Mouse (Mus musculus): ENCODE measurements at regions not wholly inside any gene's neighbourhood (a gene's known extent, or its start where the extent isn't known, plus 50 kb on each side); places are given as distances from the start of the nearest gene placed in this dataset.

DNA sequence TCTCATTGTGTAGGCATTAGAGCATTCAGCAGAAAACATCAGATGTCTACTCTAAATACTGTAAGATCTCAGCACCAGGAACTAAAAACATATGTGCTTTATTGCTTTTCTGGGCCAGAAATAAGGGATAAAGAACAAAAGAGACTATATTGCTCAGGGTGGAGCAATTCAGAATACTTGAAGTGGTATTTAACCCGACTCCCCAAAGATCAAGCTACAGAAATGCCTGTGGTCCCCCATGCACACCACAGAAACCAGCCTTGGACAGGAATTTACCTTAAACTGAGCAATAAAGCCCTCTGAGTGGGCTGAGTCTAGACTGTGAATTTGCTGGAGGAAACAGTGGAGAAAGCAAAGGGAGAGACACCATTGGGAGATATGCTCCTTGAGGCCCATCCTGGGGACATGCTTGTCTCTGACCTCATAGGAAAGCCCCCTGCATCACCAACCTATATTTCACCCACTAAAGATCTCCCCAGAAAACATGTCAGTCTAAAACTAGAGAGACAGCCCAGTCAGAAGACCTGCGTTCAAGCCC, 197.3 kb upstream of the 4930412O13Rik start:
- DNase-seq (ENCODE audit: low read depth): no peak

DNA sequence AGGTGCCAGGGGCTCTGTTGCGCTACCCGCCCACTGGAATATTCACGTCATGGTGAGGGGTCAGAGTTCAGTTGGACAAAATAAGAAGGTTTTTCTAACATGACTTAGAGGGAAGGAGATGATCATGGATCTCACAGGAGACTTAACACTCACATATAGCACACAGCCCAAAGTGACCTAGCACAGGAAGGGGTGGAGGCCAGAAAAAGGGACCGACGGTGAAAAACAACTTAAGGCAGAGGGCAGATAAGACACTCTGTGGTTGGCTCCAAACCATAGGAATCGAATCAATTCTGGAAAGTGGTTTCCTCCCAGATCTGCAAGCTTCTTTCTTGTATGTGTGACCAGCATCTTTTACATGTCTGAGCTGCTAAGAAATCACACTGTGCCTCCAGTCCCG, 192.9 kb upstream of the 4930412O13Rik start:
- no peak for DNase-seq (ENCODE audit: low read depth)

DNA sequence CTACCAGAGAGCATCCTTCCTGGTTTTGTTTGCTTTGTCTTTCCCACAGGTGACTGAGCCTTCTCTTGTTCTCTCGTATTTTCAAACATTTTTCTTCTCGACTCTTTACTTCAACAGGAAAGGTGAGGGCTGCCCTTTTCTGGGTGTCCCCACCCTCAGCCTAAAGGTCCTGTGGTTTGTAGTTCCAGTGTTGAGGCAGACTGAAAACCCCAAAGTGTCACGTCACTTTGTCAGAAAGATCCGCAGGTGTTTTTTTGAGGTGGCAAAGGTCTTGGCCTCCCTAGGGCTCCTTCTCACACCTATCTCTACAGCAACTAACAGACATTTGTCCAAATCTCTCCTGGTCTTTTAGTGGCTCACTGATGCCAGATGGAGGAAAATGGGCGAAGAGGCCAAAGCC, 191.5 kb upstream of the 4930412O13Rik start:
- DNase-seq (ENCODE audit: low read depth): no peak

DNA sequence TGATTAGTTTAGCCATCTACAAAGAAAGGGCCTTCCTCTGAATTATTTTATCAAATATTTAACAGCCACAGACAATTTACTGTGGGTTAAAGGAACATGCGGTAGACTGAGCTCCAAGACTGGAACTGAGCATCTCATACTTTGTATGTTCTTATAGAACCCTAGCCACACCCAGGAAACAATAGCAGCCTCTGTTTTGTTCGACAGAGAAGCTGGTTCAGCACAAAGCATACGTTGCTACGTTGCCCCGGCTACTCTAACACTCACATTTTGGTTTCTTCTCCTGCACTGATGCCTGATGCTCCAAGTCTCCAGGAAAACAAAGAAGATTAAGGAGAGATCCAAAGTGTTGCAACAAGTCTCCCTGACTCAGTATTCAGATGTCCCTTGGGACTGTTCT, 189.5 kb upstream of the 4930412O13Rik start:
- DNase-seq (ENCODE audit: low read depth): no peak

DNA sequence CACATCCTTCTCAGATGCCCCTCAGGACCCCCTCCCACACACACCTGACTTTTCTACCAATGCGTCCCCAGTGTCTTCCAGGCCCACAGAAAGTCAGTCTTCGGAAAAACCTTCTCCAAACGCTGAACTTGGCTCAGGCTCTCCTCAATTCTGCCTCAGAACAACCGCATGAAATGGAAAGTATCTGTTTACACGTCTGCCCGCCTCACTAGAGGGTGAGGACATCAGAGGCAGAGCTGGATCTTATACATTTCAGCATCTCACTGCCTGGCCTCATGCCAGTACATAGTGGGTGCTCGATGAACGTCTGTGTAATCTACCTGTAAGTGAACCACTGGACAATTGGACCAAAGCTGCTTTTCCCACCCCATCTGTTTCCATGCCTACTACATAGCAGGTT, 189.1 kb upstream of the 4930412O13Rik start:
- peak; percentile 4 for DNase-seq (ENCODE audit: low read depth)

DNA sequence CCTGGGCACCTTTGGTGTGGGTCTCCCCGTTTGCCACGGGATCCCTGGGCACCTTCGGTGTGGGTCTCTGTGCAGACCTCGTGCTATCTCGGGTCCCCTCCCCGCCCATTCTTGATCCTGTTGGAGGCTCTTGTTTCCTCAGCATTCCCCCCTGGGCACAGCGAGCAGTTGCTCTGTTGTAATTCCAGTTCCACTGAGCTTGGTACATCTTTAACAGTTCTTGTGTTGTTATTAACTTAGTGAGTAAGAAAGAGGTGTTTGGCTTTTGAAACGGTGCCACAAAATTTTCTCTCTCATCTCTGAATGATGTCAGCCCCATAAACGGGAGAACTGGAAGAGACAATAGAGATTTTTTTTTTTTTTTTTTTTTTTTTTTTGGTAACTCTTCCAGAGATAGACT, 187.7 kb upstream of the 4930412O13Rik start:
- no peak for DNase-seq (ENCODE audit: low read depth)

DNA sequence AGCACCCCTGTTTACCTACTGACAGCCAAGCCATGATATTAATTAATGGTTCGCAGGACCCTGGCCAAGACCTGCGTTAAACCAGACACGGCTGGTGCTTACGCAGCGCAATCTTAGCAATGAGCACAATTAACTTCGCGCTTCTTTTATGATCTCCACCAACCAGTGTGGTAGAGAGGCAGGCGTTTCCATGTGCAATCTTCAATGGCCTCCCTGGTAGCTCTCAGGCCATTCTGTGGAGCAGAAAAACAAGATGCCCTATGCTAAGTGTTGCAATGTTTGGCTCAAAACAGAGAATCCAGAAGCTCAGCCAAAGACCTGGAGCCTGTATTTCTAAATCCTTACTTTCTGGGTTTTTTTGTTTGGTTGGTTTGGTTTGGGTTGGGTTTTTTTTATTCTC, 186.9 kb upstream of the 4930412O13Rik start:
- no peak for DNase-seq (ENCODE audit: low read depth)

DNA sequence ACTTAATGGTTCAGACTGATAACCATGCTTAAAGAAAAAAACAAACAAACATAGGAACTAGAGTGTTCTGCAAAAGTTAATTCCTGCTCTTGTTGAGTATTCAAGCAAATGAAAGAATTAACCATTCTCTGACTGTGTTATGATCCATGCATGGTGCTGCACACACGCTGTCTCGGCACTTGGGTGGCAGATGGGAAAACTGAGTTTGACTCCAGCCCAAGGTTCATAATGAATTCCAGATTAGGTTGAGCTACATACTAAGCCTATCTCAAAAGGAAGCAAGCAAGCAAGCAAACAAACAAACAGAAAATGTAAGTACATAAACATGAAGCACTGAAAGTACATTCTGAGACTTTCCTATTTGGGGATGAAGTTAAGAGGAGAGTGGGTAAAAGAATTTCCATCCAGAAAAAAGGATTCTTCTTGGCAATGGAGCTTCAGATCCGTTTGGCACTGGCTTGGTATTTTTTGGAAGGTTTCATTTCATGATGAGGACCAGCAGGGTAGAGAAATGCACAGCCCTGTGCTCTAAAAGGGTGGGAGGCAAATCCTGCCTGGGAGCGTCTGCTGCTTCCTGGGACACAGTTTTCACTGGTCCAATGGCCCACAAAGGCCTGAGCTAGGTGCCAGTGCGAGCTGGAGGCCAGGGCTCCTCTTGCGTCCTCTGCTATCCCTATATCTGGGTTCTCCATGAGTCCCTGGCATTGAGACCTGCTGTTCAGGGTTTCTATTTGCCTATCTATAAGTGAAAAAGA, 183.3 kb upstream of the 4930412O13Rik start:
- no peak for DNase-seq (ENCODE audit: low read depth)

DNA sequence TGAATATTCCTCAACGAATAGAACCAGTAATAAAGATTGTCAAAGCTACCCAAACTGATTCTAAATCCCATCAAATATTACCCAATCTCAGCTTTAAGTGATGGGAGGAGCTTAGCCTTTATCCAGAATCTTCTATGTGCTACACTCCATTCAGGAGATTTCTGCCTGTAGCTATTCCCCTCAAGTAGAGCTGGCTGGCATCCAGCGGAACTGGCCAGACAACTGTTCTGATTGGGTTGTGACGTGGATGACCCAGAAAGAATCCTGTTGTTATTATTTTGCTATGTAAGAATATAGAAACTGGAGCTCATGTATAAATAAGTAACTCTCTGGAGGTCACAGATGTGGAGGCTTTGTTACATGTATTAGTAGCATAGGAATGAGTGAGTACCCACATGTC, 176.8 kb upstream of the 4930412O13Rik start:
- DNase-seq (ENCODE audit: low read depth): peak; percentile 31

DNA sequence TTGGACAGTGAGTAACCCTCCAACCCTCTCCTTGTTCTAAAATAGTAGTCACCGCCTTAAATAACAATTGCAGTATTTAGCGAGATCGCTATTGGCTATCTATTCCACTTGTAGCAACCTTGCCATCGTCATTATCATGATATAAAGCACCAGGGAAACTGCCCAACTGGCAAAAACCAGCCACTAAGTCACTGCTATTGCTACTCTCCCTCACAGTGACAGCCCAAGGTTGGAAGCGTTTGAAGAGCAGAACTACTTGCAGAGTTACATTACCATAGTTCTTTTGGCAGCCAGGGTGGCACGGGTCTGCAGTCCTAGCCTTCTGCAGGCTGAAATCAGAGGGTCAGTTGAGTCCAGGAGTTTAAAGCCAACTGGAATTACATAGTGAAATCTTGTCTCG, 171.6 kb upstream of the 4930412O13Rik start:
- no peak for DNase-seq (ENCODE audit: low read depth)

DNA sequence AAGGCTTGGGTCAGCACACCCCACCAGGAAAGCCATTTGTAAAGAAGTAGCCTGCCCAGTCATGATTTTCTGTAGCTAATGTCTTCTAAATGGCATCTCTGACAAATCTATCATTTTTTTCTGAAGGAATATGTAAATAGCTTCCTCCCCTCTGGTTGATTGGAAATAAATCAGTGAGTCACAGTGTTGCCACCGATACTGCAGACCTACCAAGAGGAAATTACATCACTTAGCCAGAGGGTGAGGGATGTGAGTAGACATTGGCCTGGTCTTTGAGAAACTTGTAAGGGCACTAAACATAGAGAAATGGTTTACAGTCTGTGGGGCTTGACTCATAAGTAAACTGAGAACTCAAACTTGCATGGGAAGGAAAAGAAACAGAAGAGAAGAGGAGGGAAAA, 163.1 kb upstream of the 4930412O13Rik start:
- peak; percentile 15 for DNase-seq (ENCODE audit: low read depth)

DNA sequence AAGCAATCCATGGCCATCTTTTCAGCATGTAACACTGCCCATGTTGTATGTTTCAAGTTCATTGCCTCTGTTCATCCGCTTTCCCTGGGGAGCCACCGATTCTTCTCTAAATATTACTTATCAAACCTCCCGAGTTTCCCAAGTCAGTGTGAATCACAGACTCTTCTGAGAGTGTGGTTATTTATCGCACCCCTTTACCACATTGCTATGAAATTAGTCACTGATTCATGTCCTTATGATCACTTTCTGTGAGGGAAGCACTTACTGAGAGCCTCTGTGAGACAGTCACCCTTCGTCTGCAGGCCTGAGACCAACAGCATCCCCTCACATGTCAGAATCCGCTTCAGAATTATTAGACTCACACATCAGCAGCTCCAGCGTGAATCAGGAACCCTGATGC, 147.8 kb upstream of the 4930412O13Rik start:
- peak; percentile 51 for DNase-seq (ENCODE audit: low read depth)

DNA sequence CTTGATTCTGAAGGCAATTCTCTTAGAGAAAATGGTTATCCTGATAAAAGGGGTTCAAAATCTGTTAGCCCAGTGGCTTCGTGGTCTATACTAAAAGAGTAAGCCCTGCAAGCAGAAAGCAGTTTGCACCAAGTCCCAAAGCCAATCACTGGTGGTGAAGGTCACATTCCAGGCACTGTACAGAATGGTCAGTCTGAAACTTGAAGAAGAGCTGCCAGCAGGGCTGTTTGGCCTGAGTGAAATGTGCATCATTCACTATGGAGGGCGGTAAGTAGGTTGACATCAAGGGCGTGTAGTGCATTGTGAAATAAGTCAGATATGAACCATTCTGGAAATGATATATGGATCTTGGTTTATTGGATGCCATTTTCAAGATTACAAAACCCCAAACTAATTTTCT, 136.9 kb upstream of the 4930412O13Rik start:
- peak; percentile 11 for DNase-seq (ENCODE audit: low read depth)

DNA sequence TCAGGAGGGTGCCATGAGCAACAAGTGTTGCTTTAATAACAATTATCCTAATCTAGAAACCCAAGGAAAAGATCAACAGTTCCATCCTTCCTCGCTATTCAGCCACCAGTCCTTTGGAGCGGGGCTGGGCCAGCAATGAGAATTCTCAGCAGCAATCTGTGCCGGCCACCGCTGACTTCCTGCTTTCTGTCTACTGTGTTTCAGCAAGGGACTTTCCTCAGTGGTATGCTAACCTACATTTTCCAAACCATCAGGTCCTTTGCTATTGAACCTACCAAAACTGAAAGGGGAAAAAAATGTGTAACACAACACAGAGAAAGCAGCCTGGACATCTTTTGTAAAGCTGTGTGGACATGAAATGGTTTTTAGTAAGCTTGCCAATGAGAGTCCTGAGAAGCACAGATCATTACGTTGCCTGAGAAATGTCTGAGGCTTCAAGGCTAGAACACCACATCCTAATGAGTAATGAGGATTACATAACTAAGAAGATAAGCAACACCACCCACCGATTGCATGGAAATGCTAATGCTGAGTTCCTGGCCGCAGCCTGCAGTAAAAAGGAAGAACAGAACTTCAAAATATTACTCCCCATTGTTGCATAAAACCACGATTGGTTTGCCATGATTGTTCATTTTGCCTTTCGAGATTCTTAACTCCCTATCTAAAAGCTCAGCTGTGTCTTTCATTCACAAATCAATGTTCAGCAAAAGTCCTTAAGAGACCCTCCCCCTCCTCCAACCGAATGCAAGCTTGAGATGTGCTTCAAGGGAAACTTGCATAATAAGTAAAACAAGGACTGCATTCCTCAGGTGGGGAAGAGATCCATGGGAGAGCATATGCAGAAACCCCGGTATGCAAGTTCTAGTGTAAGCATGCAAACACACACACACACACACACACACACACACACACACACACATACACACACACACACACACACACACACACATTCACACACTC, 130.9 kb upstream of the 4930412O13Rik start:
- DNase-seq (ENCODE audit: low read depth): no peak

DNA sequence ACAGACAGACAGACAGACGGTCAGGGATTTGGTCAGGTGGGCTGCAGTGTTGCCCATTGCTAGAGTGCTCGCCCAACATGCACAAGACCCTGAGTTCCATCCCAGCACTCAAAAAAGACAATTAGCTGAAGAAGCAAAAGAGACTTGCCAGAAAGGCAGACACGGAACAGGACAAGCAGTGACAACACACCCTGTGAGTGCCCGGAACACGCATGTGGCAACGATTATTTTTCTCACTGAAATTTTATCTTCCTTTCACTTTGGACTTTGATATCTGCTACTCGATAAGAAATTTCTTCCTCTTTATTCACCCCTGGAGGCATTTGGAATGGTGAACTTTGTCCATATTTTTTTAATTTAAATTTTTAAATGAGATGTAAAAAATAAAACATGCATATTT, 127.4 kb upstream of the 4930412O13Rik start:
- no peak for DNase-seq (ENCODE audit: low read depth)

DNA sequence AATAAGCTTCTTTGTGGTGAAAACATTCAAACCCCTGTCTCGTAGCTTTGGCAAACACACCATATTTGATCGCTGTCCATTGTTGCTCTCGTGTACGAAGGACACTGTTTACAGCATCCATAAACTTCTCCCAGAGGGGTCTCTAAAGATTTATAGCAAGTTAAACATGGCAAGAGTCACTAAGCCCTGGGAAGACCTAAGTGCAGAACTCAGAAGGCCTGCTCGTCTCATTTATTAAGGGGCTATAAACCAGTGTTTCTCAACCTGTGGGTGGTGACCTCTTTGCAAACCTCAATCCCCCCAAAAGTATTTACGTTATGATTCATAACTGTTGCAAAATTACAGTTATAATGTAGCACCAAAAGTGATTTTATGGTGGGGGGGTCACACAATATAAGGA, 126.9 kb upstream of the 4930412O13Rik start:
- DNase-seq (ENCODE audit: low read depth): no peak

DNA sequence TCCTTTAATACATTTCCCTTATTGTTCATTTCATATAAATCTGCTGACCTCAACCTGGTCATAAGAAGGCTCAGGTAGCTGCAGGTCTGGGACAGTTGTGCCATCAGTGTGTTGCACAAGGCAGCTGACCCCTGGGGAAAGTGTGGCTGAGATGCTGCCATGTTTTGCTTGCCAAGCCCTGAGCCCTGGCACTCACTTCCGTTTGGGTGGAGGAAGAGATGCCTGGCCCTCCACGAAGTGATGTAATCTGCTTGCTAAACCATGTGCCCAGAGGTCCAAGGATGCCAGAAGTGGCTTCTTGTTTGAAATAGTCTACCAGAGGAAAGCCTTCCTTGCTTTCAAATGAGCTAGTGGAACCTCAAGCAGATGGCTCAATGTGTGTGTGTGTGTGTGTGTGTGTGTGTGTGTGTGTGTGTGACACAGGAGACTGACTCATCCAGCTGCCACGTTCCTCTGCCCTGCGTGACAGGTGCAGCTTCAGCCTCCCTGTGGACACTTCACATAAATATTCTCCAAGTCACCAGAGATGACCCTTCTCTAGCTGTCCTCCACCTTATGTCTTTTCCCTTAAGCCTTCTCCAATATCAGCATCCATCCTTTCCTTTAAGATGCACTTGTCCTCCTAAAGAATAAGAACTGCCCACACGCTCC, 123.2 kb upstream of the 4930412O13Rik start:
- peak; percentile 8 for DNase-seq (ENCODE audit: low read depth)

DNA sequence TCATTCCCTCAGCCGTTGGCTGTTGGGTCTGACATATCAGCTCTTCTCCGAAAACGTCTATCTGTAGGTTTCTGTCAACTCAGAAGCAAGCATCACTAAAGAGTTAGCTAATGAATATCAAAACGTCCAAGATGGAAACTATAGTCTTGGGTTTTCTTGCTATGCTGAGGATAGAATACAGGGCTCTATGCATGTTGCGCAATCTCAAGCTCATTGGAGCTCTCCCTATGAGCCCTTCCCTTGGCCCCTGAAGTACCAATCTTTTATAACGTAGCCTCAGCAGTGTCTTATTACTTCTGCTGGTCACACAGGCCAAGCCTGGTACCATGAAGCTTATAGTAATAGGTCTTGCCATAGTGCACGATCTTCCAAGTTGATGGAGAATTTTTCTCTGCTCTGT, 122.1 kb upstream of the 4930412O13Rik start:
- no peak for DNase-seq (ENCODE audit: low read depth)

DNA sequence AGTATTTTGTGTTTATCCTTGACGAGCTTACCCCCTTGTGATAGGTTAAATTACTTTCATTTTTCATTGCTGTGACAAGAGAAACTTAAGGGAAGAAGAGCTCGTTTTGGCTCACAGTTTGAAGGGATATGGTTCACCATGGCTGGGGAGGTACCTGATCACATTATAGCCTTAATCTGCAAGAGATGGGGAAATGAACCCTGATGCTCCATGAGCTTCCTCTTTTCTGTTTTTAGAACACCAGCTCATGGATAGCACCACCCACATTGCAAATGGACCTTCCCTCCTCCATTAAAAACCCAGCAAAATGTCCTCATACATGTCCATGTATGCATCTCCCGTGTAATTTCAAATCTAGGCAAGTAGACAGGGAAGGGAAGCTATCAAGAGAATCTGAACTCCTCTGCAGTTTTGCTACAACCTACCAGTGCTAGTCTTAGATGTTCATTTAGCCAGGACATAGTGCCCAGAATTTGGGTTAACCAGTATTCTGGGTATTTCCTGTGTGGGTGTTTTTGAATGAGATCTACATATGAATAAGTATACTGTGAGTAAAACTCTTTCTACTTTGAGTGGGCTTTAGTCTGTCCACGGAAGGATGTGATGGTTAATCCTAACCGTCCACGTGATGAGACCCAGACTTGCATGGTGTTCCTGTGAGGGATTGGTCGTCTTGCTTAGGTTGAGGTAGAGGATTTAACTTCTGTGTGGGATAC, 121.5 kb upstream of the 4930412O13Rik start:
- DNase-seq (ENCODE audit: low read depth): no peak

DNA sequence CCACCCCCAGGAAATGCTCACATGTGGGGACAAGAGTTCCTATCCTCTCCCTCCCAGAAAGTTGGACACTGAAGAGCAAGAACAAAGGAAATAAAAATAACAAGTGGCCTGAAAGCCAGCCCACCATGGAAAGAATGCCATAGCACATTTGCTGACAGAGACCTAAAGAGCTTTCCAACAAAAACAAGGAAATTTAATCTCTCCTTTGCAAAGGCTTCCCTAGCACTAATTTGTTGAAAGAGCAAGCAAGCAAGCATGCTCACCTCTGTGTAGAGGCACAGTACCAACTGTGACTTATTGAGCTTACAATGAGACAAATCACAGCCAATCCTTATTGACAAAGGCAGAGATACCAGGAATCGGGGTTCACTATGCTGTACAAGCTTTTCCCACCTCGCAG, 100.9 kb upstream of the 4930412O13Rik start:
- DNase-seq (ENCODE audit: low read depth): no peak

DNA sequence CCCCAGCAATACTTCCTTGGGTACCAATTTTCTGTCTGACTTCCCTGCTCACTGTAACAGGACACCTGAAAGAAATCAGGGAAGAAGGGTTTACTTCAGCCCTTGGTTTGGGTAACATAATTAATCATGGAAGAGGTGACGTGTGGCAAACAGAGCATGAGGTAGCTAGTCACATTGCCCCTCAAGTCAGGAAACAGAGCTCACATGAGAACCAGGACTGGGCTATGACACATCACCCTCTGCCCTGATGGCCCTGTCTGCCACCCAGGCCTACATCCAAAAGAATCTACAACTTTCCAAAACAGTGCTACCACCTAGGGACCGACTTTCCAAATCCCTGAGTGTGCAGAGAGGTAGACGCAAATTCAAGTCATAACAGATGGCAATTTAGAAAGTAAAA, 98.4 kb upstream of the 4930412O13Rik start:
- DNase-seq (ENCODE audit: low read depth): no peak

DNA sequence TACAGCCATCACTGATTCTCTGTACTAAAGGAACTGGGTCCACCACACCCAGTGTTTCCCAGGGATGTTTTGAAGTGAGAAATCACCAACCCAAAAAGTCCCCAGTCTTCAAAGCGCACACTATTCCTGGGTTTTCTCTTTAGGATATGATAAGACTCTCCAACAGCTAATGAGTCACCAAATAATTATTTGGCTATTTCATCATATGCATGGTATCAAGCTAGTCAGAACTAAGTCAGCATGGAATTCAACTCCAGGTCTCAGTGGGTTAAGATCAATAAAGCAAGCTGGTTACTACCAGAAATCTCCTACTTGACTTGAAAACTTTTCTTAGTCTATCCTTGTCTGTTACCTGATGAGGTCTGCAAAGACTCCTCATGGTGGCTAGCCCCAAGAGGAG, 89.1 kb upstream of the 4930412O13Rik start:
- DNase-seq (ENCODE audit: low read depth): peak; percentile 39
